Mouse (Mus musculus): Measurements from ENCODE around the gene Ifngr2.

The Ifngr2 gene

GRCm38 (mm10) chr16:91564580-91565291 is 17.9 kb downstream of the Ifngr2 start:
- DNase-seq (ENCODE audit: inconsistent ontology term), result no peak

GRCm38 (mm10) chr16:91565292-91565951 is 18.6 kb downstream of the Ifngr2 start:
- no peak for DNase-seq (ENCODE audit: inconsistent ontology term)

- DNase-seq (ENCODE audit: inconsistent ontology term), result no peak
Measured at GRCm38 (mm10) chr16:91566002-91566401, 19.1 kb downstream of the Ifngr2 start.

- no peak for DNase-seq (ENCODE audit: inconsistent ontology term)
Measured at GRCm38 (mm10) chr16:91568960-91569359, 22.1 kb downstream of the Ifngr2 start.

- DNase-seq (ENCODE audit: inconsistent ontology term), result no peak
Measured at GRCm38 (mm10) chr16:91571105-91571504, 24.2 kb downstream of the Ifngr2 start.

GRCm38 (mm10) chr16:91575151-91575550 is 28.3 kb downstream of the Ifngr2 start:
- DNase-seq (ENCODE audit: inconsistent ontology term), result no peak

- DNase-seq (ENCODE audit: inconsistent ontology term), result no peak
Measured at GRCm38 (mm10) chr16:91578980-91579720, 32.3 kb downstream of the Ifngr2 start.

GRCm38 (mm10) chr16:91582307-91582706 is 35.4 kb downstream of the Ifngr2 start:
- DNase-seq (ENCODE audit: inconsistent ontology term), result no peak

GRCm38 (mm10) chr16:91585617-91586016 is 38.7 kb downstream of the Ifngr2 start:
- no peak for DNase-seq (ENCODE audit: inconsistent ontology term)

GRCm38 (mm10) chr16:91586244-91586643 is 39.4 kb downstream of the Ifngr2 start:
- DNase-seq (ENCODE audit: inconsistent ontology term), result no peak

GRCm38 (mm10) chr16:91587730-91588453 is 41.0 kb downstream of the Ifngr2 start:
- no peak for DNase-seq (ENCODE audit: inconsistent ontology term)

- DNase-seq (ENCODE audit: inconsistent ontology term), result no peak
Measured at GRCm38 (mm10) chr16:91588703-91589102, 41.8 kb downstream of the Ifngr2 start.

- DNase-seq (ENCODE audit: inconsistent ontology term), result no peak
Measured at GRCm38 (mm10) chr16:91592162-91592561, 45.3 kb downstream of the Ifngr2 start.

GRCm38 (mm10) chr16:91593262-91593661 is 46.4 kb downstream of the Ifngr2 start:
- no peak for DNase-seq (ENCODE audit: inconsistent ontology term)

- DNase-seq (ENCODE audit: inconsistent ontology term), result no peak
Measured at GRCm38 (mm10) chr16:91595076-91595475, 48.2 kb downstream of the Ifngr2 start.

GRCm38 (mm10) chr16:91596397-91596778 is 49.5 kb downstream of the Ifngr2 start:
- no peak for DNase-seq (ENCODE audit: inconsistent ontology term)

GRCm38 (mm10) chr16:91596779-91597671 is 50.2 kb downstream of the Ifngr2 start:
- DNase-seq (ENCODE audit: inconsistent ontology term), result peak; percentile 62

- peak; percentile 99 for DNase-seq (ENCODE audit: inconsistent ontology term)
Measured at GRCm38 (mm10) chr16:91597672-91598010, 50.8 kb downstream of the Ifngr2 start, which contains the start of gene Tmem50b. Tmem50b (minus strand) TSS chr16:91597800.

- DNase-seq (ENCODE audit: inconsistent ontology term), result no peak
Measured at GRCm38 (mm10) chr16:91599242-91599641, 52.4 kb downstream of the Ifngr2 start.

GRCm38 (mm10) chr16:91601081-91601480 is 54.2 kb downstream of the Ifngr2 start:
- no peak for DNase-seq (ENCODE audit: inconsistent ontology term)

- no peak for DNase-seq (ENCODE audit: inconsistent ontology term)
Measured at GRCm38 (mm10) chr16:91601693-91602092, 54.8 kb downstream of the Ifngr2 start.

Data from Muller cell, postnatal 12 days (primary cell).